14 mouse cellular contexts compared by ENCODE assay signal in the genomic region with DNA sequence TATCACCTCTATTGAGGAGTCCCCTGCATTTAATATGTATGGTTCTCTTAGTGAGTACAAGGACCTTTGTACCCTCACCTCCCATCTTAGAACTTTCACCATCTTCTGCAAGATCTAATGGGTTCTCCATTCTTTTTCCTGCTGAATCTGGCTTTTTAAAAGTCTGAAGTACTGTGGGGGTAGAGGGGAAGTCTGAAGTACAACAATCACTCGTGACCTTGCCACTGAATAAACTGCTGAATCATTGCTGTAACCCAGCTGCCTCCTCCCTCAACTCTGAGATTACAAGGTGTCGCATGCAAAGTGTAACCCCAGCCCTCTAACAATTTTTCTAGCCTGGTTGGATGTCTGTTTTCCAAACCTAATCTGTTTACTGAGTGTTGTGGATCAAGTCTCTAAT. TPM values are rescaled to one million over a fixed set of nuclear protein-coding genes. Genes with fewer than 3 reads are reported as not detected.
A peak's percentile ranks its signal among the peaks of the same experiment; 100 is the strongest.
DNase-seq lines count a peak whose midpoint lies in the region; ATAC-seq and TF ChIP-seq lines count a peak whose summit lies in the region.
"Had no signal": no experiment of that assay in that cellular context is flagged by ENCODE, and none has a peak within 500 bp of the region (broad histone marks: within the 10 kb centered on the region; RNA-seq: fewer than 3 reads in every experiment).

No protein-coding gene starts in this region.

- H3K4me3 ChIP-seq in lung, postnatal 0 days (ENCODE audit: low read depth, low read length), result no peak overlapping the region
- no peak overlapping the region for H3K4me3 ChIP-seq in lung, adult 2 months (replicated peaks; ENCODE audit: extremely low read depth, low read depth, low read length)
- H3K4me3 ChIP-seq in intestine, embryonic 16.5 days (ENCODE audit: low read length), result no peak overlapping the region
- H3K4me3 ChIP-seq: erythroblast, embryonic 14.5 days; heart, embryonic 10.5 days; hindbrain, embryonic 15.5 days; limb, embryonic 13.5 days had no signal

- no peak for TF ChIP-seq CTCF in lung, postnatal 0 days (IDR thresholded peaks at IDR 0.05)
- TF ChIP-seq CTCF in lung, adult 2 months (IDR thresholded peaks at IDR 0.05; ENCODE audit: insufficient read depth, low read length), result no peak

- H3K4me2 ChIP-seq in lung, postnatal 0 days (replicated peaks; ENCODE audit: low read depth, low read length), result no peak overlapping the region
- H3K4me2 ChIP-seq in intestine, embryonic 16.5 days (ENCODE audit: low read depth, low read length), result no peak overlapping the region
- H3K4me2 ChIP-seq: hindbrain, embryonic 15.5 days; limb, embryonic 13.5 days had no signal

- H3K9ac ChIP-seq in lung, postnatal 0 days (replicated peaks; ENCODE audit: low read depth), result no peak overlapping the region
- no peak overlapping the region for H3K9ac ChIP-seq in intestine, embryonic 16.5 days (ENCODE audit: low read depth, low read length)
- H3K9ac ChIP-seq: hindbrain, embryonic 15.5 days; limb, embryonic 13.5 days had no signal

- H3K4me1 ChIP-seq in lung, postnatal 0 days (ENCODE audit: insufficient read depth, low read depth, low read length), result peaks cover 3% of the 10 kb centered on the region; the same call in 1 of the 2 replicates
- 0 out of 2 replicates have a peak, but pooled peaks cover 5% of the 10 kb centered on the region for H3K4me1 ChIP-seq in lung, adult 2 months (ENCODE audit: control insufficient read depth, insufficient read depth, low read length)
- H3K4me1 ChIP-seq in intestine, embryonic 16.5 days (ENCODE audit: control insufficient read depth, insufficient read depth, low read length), result peaks cover 7% of the 10 kb centered on the region

- DNase-seq in adrenal gland, adult 2 months, result peak; percentile 55
- no peak for DNase-seq in adrenal gland, postnatal 4 days (ENCODE audit: low spot score in 2 of 2)
- peak; percentile 59 for DNase-seq in lung, postnatal 0 days (ENCODE audit: low spot score)
- DNase-seq in lung, adult 2 months, result no peak
- DNase-seq in urinary bladder, postnatal 4 days (ENCODE audit: low spot score in 2 of 2), result no peak
- no peak for DNase-seq in thymus, postnatal 0 days (ENCODE audit: low spot score)
- DNase-seq: embryo, embryonic 11 days; layer of hippocampus, postnatal 36 days had no signal

- H3K27ac ChIP-seq in lung, postnatal 0 days (ENCODE audit: low read length), result no peak overlapping the region
- peak overlapping the region; percentile 43; the same call in 1 of the 2 replicates for H3K27ac ChIP-seq in intestine, embryonic 16.5 days (ENCODE audit: low read length)
- H3K27ac ChIP-seq: heart, embryonic 10.5 days; hindbrain, embryonic 15.5 days; limb, embryonic 13.5 days had no signal

- TF ChIP-seq POLR2A in lung, adult 2 months (IDR thresholded peaks at IDR 0.05; ENCODE audit: borderline replicate concordance, extremely low read depth, low read depth, low read length), result no peak

- H3K36me3 ChIP-seq in lung, postnatal 0 days (ENCODE audit: insufficient read depth, low read length), result no peaks in the 10 kb centered on the region
- H3K36me3 ChIP-seq in intestine, embryonic 16.5 days (ENCODE audit: control insufficient read depth, insufficient read depth, low read length), result no peaks in the 10 kb centered on the region
- H3K36me3 ChIP-seq: heart, embryonic 10.5 days; hindbrain, embryonic 15.5 days; limb, embryonic 13.5 days had no signal

- peak; percentile 31; the same call in 1 of the 2 replicates for TF ChIP-seq EP300 in lung, postnatal 0 days (IDR thresholded peaks at IDR 0.05)

- no peak for ATAC-seq in lung, postnatal 0 days
- ATAC-seq in intestine, embryonic 16.5 days, result 0 out of 2 replicates have a peak, but pooled peaks have one; percentile 19
- peak; percentile 53 for ATAC-seq in megakaryocyte progenitor cell, adult 5-6 weeks (replicated peaks; ENCODE audit: poor library complexity)

- no peaks in the 10 kb centered on the region for H3K9me3 ChIP-seq in lung, postnatal 0 days (ENCODE audit: low read length)
- no peaks in the 10 kb centered on the region for H3K9me3 ChIP-seq in intestine, embryonic 16.5 days (ENCODE audit: control insufficient read depth, low read length)
- H3K9me3 ChIP-seq: heart, embryonic 10.5 days; hindbrain, embryonic 15.5 days; limb, embryonic 13.5 days had no signal

- no peaks in the 10 kb centered on the region for H3K27me3 ChIP-seq in lung, postnatal 0 days (replicated peaks; ENCODE audit: insufficient read depth, low read length)
- H3K27me3 ChIP-seq in intestine, embryonic 16.5 days (replicated peaks; ENCODE audit: control insufficient read depth, insufficient read depth, low read length), result no peaks in the 10 kb centered on the region
- H3K27me3 ChIP-seq: hindbrain, embryonic 15.5 days; limb, embryonic 13.5 days had no signal

- 32% methylated on average over 2 of the region's 2 CpGs for WGBS in lung, postnatal 0 days
- WGBS in lung, adult 2 months, result 34% methylated on average over 2 of the region's 2 CpGs
- 46% methylated on average over 2 of the region's 2 CpGs for WGBS in intestine, embryonic 16.5 days

RNA-seq across cellular contexts. Expression of a gene that starts 3.6 kb away (rescaled TPM):
- total RNA-seq in adrenal gland, adult 2 months (2021), result 1,000 to 10,000 TPM in 1 of 2 experiments, 100 to 1,000 TPM in 1; 867 to 1,182 TPM
- 733 and 783 TPM in 2 replicates for polyA plus RNA-seq in adrenal gland, adult 2 months (2012; rRNA removed)
- total RNA-seq in adrenal gland, postnatal 4 days (2021), result 100 to 1,000 TPM; 756 to 759 TPM
- 699 and 734 TPM in 2 replicates for polyA plus RNA-seq in lung, postnatal 0 days (2015; fragmentation: Nextera tagmentation; extraction: Ambion mirVana)
- polyA plus RNA-seq in lung, adult 2 months (2012; rRNA removed), result 536 and 669 TPM in 2 replicates
- polyA plus RNA-seq in intestine, embryonic 16.5 days (2015; fragmentation: Nextera tagmentation; extraction: Ambion mirVana), result 928 and 934 TPM in 2 replicates
- 370 and 377 TPM in 2 replicates for total RNA-seq in megakaryocyte progenitor cell, adult 5-6 weeks (2015)
- 591 and 829 TPM in 2 replicates for total RNA-seq in megakaryocyte progenitor cell, adult 5-6 weeks (2017)
- polyA plus RNA-seq in thymus, postnatal 0 days (2015; fragmentation: Nextera tagmentation; extraction: Ambion mirVana), result 624 and 637 TPM in 2 replicates

RNA-seq across cellular contexts. Expression of a gene that starts 27.4 kb away (rescaled TPM):
- total RNA-seq in adrenal gland, adult 2 months (2021), result 10 to 100 TPM; 22.3 to 23.0 TPM
- 1.3 and 1.9 TPM in 2 replicates for polyA plus RNA-seq in adrenal gland, adult 2 months (2012; rRNA removed)
- total RNA-seq in adrenal gland, postnatal 4 days (2021), result 10 to 100 TPM; 71.2 to 80.6 TPM
- polyA plus RNA-seq in lung, postnatal 0 days (2015; fragmentation: Nextera tagmentation; extraction: Ambion mirVana), result 22.5 and 24.5 TPM in 2 replicates
- 1.3 and 2.4 TPM in 2 replicates for polyA plus RNA-seq in lung, adult 2 months (2012; rRNA removed)
- 74.0 and 89.8 TPM in 2 replicates for polyA plus RNA-seq in intestine, embryonic 16.5 days (2015; fragmentation: Nextera tagmentation; extraction: Ambion mirVana)
- total RNA-seq in megakaryocyte progenitor cell, adult 5-6 weeks (2015), result 179 and 194 TPM in 2 replicates
- total RNA-seq in megakaryocyte progenitor cell, adult 5-6 weeks (2017), result 414 and 474 TPM in 2 replicates
- polyA plus RNA-seq in thymus, postnatal 0 days (2015; fragmentation: Nextera tagmentation; extraction: Ambion mirVana), result 110 and 118 TPM in 2 replicates

RNA-seq across cellular contexts. Expression of a gene that starts 30.2 kb away (rescaled TPM):
- total RNA-seq in adrenal gland, adult 2 months (2021), result 100 to 1,000 TPM; 703 to 816 TPM
- 20.2 and 21.8 TPM in 2 replicates for polyA plus RNA-seq in adrenal gland, adult 2 months (2012; rRNA removed)
- total RNA-seq in adrenal gland, postnatal 4 days (2021), result 100 to 1,000 TPM; 471 to 527 TPM
- 1,065 and 1,091 TPM in 2 replicates for polyA plus RNA-seq in lung, postnatal 0 days (2015; fragmentation: Nextera tagmentation; extraction: Ambion mirVana)
- 58.4 and 179 TPM in 2 replicates for polyA plus RNA-seq in lung, adult 2 months (2012; rRNA removed)
- polyA plus RNA-seq in intestine, embryonic 16.5 days (2015; fragmentation: Nextera tagmentation; extraction: Ambion mirVana), result 1,384 and 1,485 TPM in 2 replicates
- 400 and 435 TPM in 2 replicates for total RNA-seq in megakaryocyte progenitor cell, adult 5-6 weeks (2015)
- total RNA-seq in megakaryocyte progenitor cell, adult 5-6 weeks (2017), result 254 and 304 TPM in 2 replicates
- 1,118 and 1,206 TPM in 2 replicates for polyA plus RNA-seq in thymus, postnatal 0 days (2015; fragmentation: Nextera tagmentation; extraction: Ambion mirVana)

RNA-seq across cellular contexts. Expression of a gene that starts 53.1 kb away (rescaled TPM):
- 10 to 100 TPM; 36.1 to 43.5 TPM for total RNA-seq in adrenal gland, adult 2 months (2021)
- 12.2 and 16.5 TPM in 2 replicates for polyA plus RNA-seq in adrenal gland, adult 2 months (2012; rRNA removed)
- total RNA-seq in adrenal gland, postnatal 4 days (2021), result 10 to 100 TPM; 26.7 to 27.1 TPM
- 6.9 and 7.1 TPM in 2 replicates for polyA plus RNA-seq in lung, postnatal 0 days (2015; fragmentation: Nextera tagmentation; extraction: Ambion mirVana)
- 6.6 and 8.0 TPM in 2 replicates for polyA plus RNA-seq in lung, adult 2 months (2012; rRNA removed)
- polyA plus RNA-seq in intestine, embryonic 16.5 days (2015; fragmentation: Nextera tagmentation; extraction: Ambion mirVana), result 20.7 and 22.7 TPM in 2 replicates
- total RNA-seq in megakaryocyte progenitor cell, adult 5-6 weeks (2015), result 36.9 and 44.9 TPM in 2 replicates
- 19.8 and 23.0 TPM in 2 replicates for total RNA-seq in megakaryocyte progenitor cell, adult 5-6 weeks (2017)
- 12.0 and 13.6 TPM in 2 replicates for polyA plus RNA-seq in thymus, postnatal 0 days (2015; fragmentation: Nextera tagmentation; extraction: Ambion mirVana)

RNA-seq across cellular contexts. Expression of a gene that starts 53.2 kb away (rescaled TPM):
- 10 to 100 TPM; 19.0 to 20.3 TPM for total RNA-seq in adrenal gland, adult 2 months (2021)
- polyA plus RNA-seq in adrenal gland, adult 2 months (2012; rRNA removed), result 20.8 and 21.7 TPM in 2 replicates
- 10 to 100 TPM; 22.3 to 22.6 TPM for total RNA-seq in adrenal gland, postnatal 4 days (2021)
- 17.3 and 21.9 TPM in 2 replicates for polyA plus RNA-seq in lung, postnatal 0 days (2015; fragmentation: Nextera tagmentation; extraction: Ambion mirVana)
- 23.9 and 27.4 TPM in 2 replicates for polyA plus RNA-seq in lung, adult 2 months (2012; rRNA removed)
- polyA plus RNA-seq in intestine, embryonic 16.5 days (2015; fragmentation: Nextera tagmentation; extraction: Ambion mirVana), result 21.3 and 22.6 TPM in 2 replicates
- 35.5 and 56.1 TPM in 2 replicates for total RNA-seq in megakaryocyte progenitor cell, adult 5-6 weeks (2015)
- 12.0 and 17.6 TPM in 2 replicates for total RNA-seq in megakaryocyte progenitor cell, adult 5-6 weeks (2017)
- 21.5 and 23.7 TPM in 2 replicates for polyA plus RNA-seq in thymus, postnatal 0 days (2015; fragmentation: Nextera tagmentation; extraction: Ambion mirVana)

Comparison
In these comparisons a context has a peak if more than half of its experiments do, and no peak if none do; other contexts are left out.
1. DNase-seq: peak in adrenal gland, adult 2 months (single experiment) and lung, postnatal 0 days (single experiment); none in adrenal gland, postnatal 4 days (0 of 2), lung, adult 2 months (single experiment), urinary bladder, postnatal 4 days (0 of 2) and thymus, postnatal 0 days (single experiment).